Mouse (Mus musculus) brown adipose tissue, adult 24 weeks (tissue): ENCODE data around the gene Kpna2. TPM values are rescaled to one million over a fixed set of nuclear protein-coding genes. Genes with fewer than 3 reads are reported as not detected.

Experiments
- H3K27ac ChIP-seq: fragments of 200-500 bp; replicated peaks from 2 replicates; pipeline ENCODE4 v1.5.1; 2012; ENCODE audit warnings: low read depth, mild to moderate bottlenecking, low read length
- H3K4me1 ChIP-seq: fragments of 200-500 bp; 2 replicates; pipeline ENCODE4 v1.6.1; 2012; ENCODE audit warnings: low read length, mixed read lengths; ENCODE audit not compliant: control insufficient read depth, insufficient read depth, insufficient read length
- H3K4me3 ChIP-seq: fragments of 200-500 bp; 2 replicates; pipeline ENCODE4 v1.5.1; 2012; ENCODE audit warnings: low read depth, mild to moderate bottlenecking, low read length, moderate library complexity; ENCODE audit not compliant: insufficient read depth
- polyA plus RNA-seq: library from polyadenylated mRNA; stranded (reverse); fragments of >200 nt; gene quantifications from 2 replicates; pipeline ENCODE4 v1.2.4, GENCODE M21; 2012; ENCODE audit not compliant: missing spikeins, insufficient read depth, insufficient read length

Gene Kpna2
- 11.1 and 13.8 TPM in 2 replicates for polyA plus RNA-seq

DNA sequence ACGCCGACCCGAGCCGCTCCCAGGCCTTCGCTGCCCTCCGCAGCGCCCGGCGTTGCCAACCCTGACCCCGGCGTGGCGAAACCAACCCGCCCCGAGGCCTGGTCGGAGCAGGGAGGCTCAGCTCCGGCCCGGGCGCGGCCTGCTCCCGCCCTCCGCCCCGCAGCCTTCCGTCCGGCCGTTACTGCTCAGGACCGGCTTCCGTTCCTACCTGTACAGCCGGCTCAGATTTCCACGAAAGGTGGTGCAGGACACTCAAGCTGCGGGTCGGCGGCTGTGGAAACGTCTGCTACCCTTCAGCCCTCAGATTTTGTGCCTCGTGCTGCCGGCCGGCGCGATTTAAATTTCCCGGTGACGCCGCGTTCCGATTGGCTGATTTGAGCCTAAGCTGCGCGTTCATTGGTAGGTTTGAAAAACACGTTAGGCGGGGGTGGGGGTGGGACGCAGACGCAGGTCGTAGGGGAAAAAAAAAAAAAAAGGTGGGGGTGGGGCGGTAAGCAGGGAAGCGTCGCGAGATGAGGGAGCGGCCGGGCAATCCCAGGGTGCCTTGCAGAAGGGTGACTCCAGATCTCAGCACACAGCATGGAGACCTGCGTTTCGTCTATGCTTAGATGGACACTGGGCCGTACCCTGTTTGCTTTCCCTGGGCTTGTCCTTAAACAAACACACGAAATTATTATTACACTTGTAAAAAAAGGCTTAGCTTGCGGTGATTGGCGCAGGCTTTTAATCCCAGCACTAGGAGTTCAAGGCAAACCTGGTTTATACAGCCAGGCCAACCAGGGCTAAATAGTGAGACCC is at the start of gene Kpna2:
Kpna2 (minus strand) TSS at position 391 of the 798 bp plus-strand sequence.
- Histone ChIP-seq H3K27ac (peak within 1 kb of the TSS; percentile 74), H3K4me3 (peak within 1 kb of the TSS; percentile 89), H3K4me1 (no peaks in the 10 kb centered on the region)

DNA sequence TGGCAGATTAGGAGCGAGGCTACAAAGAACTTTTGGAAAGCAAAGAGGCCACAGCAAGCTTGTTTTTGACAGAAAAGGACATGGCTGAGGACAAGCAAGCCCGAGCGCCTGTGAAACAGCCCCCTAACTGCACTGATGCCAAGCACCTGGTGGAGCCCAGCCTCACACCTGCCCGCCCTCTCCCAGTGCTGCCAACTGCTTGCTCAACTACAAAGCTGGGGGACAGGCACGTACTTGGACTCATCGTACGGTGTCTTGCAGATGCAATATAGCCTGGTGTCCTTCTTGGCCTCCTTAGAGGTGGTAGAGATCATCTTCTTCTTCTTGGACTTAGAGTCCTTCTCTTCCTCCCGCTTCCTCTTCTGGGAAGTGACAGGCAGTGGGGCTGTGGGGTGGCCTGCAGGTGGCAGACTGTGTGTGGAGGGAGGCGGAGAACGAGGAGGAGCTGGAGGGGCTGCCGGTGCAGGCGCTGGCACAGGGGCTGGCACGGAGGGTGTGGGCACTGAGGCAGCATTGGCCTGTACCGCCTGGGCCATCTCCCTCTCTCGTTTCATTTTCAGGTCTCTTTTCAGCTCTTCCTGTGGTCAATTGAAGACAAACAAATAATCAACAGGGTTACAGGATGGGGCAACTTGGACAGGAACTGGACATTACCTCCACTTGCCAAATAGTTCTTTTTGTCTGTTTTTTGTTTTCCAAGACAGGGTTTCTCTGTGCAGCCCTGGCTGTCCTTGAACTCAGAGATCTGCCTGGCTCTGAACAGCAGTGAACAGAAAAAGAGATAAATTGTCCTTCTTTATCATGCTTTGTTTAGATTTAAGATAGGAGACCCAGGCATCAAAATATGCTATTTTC is 47.7 kb upstream of the Kpna2 start:
- no peak overlapping the region for H3K27ac ChIP-seq
- H3K4me3 ChIP-seq, result no peak overlapping the region

DNA sequence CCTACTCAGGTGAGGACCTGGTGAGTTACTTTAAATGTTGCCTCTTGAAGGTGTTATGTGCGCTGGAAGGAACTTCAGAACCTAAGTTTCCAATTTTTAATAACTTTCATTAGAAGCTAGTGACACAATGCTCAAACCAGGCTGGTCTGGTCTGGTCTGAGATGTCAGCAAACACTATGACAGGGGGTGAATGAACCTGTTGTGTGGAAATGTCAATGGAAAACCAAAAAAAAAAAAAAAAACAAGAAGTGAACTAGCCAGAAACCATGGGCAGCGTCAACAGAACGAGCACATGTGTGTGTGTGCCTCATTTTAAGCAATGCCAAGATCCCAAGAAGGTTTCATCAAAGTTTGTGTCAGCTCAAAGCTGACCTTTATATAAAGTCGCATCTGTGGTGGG is 46.2 kb upstream of the Kpna2 start:
- Histone ChIP-seq H3K4me3 (no peak overlapping the region), H3K27ac (no peak overlapping the region), H3K4me1 (no peaks in the 10 kb centered on the region)

More for the DNA sequence above, 47.7 kb upstream of the Kpna2 start:
- no peaks in the 10 kb centered on the region for H3K4me1 ChIP-seq

DNA sequence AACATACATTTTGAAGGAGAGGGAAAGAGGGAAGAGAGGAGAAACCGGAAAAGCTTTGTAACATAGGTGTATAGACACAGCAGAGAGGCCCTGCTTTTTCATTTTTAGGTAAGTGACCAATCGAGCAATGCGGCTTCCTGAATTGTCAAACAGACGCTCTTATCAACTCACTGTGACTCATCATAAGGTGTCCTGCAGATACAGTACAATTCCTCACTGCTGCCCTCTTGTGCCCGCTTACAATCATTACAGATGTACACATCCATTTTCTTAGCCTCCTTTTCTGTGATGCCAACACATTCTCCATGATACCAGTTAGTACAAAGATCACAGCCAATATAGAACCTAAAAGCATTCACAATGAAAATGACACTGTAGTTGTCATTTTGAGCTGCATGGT is 45.0 kb upstream of the Kpna2 start:
- Histone ChIP-seq H3K27ac (no peak overlapping the region), H3K4me3 (no peak overlapping the region), H3K4me1 (no peaks in the 10 kb centered on the region)

DNA sequence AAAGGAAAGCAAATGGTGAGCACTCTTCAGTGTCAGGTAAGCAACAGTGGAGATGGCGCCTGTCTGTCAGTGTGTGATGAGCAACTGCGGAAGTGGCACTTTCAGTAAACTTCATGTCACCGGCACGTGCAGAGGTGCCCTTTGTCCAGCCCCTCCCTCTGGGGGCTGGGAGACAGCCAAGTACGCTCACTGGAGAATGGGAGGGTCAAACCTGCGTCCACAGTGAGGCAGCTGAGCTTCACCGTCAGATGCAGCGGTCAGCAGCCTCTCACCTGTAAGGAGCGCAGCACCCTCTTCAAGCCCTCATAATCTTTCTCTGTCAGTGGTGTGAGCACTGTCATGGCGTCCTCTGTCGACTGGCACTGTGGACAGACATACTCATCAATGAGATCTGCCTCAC is 44.0 kb upstream of the Kpna2 start:
- Histone ChIP-seq H3K4me1 (no peaks in the 10 kb centered on the region), H3K27ac (no peak overlapping the region), H3K4me3 (no peak overlapping the region)

DNA sequence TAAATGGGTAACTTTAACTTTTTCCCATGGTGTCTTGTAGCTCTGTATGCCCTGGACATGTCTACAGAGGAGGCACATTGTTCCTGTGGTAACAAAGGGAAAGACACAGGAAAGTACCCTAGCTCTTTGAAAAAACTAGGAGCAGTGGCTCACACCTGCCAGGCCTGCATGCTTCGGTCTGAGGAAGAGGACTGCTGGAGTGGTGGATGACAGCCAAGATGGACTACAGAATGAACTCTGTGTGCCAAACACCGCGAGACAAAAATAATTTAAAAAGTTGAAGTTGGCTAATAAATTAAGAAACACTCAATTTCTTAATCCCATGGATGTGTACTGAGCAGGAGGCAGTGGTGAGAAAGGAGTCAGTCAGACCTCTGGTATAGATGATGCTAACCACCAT is 42.1 kb upstream of the Kpna2 start:
- Histone ChIP-seq H3K27ac (no peak overlapping the region), H3K4me1 (no peaks in the 10 kb centered on the region), H3K4me3 (no peak overlapping the region)

DNA sequence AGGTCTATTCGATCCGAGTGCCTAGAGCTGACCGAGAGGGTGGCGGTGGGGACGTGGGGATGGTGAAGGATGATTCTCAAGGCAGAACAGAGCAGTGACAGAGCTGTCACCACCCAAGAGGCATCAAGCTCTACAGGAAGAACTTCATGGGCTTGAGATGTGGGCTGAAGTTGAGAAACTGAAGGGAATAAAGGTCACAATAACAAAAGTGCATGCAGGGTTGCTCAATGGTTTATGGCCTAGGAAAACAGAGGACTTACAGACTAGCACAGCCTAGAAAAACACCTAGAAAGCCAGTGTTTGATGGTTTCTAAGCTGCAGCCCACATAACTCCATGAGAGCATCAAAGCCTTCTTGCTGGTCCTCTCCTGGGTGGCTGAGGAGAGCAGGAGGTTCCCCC is 40.1 kb upstream of the Kpna2 start:
- no peak overlapping the region for H3K27ac ChIP-seq
- no peaks in the 10 kb centered on the region for H3K4me1 ChIP-seq
- H3K4me3 ChIP-seq, result no peak overlapping the region

DNA sequence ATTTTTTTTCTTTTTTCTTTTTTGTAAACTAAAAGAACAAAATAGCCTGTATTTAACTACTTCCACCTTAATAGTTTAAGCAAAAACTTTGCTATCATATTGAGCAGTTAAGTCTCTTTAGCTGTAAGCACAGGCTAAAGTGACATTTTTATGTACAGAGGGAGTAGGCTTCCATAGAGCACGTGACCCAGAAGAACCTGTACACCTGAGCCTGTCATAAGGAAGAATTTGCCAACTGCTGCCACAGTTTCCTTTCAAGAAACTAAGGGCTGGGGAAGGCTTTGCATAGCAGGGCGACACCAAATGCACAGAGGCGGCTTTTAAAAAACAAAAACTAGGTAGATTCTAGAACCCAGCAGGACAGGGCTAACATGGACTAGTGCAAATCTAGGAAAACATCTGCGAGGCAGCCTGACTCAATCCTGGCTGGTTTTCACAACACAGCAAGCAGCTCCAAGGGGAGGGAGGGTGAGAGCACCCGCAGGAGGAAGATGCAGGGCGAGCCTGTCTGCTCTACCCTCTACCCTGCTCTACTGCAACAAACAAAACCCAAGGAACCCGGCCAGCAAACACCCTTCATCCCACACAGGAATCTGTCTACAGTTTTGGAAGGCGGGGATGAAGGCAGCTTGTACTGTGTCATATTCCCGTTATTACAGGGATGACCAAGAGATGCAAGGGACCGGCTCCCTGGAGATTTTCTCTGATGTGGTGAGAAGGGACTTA is 34.9 kb upstream of the Kpna2 start:
- H3K4me1 ChIP-seq, result no peaks in the 10 kb centered on the region
- H3K4me3 ChIP-seq, result no peak overlapping the region
- no peak overlapping the region for H3K27ac ChIP-seq

DNA sequence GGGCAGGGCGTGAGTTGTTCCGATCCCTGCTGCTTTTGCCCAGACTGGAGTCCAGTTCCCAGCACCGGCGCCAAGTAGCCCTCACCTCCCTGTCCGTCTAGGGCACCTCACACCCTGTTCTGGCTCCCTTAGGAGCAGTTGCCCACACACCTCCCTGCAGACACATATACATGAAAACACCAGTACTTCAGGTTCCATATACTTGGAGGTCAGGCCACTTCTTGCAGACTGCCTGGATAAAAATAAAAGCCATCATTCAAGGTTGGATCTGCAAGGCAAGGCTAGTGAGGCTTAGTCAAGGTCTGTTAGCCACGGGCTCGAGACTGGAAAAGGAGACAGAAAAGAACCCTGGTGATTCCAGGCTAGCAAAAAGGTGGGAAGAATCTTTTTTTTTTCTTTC is 32.3 kb upstream of the Kpna2 start:
- Histone ChIP-seq H3K4me3 (no peak overlapping the region), H3K27ac (no peak overlapping the region), H3K4me1 (0 out of 2 replicates have a peak, but pooled peaks cover 2% of the 10 kb centered on the region)

DNA sequence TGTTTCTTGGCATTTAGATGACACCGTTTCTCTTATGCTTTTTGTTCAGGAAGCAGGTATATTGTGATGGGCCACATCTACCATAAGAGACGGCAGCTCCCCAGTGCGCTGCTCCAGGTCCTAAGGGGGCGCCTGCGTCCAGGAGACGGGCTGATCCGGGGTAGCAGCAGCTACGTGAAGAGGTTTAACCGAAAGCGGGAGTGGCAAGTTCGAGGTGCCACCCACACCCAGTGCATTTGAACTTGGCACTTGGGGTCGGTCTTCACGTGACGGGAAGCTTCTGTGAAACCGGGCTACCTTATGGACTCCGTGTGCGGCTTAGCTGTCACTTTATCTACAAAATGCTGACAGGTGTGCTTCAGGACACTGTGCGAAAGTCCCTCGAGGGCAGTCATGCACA is 30.2 kb upstream of the Kpna2 start:
- H3K27ac ChIP-seq, result no peak overlapping the region
- H3K4me3 ChIP-seq, result no peak overlapping the region
- H3K4me1 ChIP-seq, result peaks cover 4% of the 10 kb centered on the region; the same call in 1 of the 2 replicates

DNA sequence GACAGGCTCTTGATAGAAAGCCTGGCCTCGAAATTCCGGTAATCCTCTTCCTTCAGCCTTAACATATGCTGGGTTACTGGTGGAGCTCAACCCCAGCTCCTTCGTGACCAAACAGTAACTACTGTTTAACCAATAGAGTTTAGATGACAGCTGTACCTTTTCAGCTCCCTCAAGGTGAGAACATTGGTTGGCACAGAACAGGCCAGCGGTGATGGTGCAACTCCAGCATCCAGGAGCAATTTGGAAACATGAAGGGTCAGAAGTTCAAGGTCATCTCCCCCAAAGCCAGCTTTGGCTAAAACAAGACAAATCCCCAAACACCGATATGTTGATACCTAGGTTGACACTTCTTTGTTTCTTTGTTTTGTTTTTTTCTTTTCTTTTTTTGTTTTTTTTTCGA is 29.4 kb upstream of the Kpna2 start:
- peak overlapping the region; percentile 90 for H3K4me3 ChIP-seq
- no peak overlapping the region for H3K27ac ChIP-seq
- peaks cover 4% of the 10 kb centered on the region; the same call in 1 of the 2 replicates for H3K4me1 ChIP-seq

DNA sequence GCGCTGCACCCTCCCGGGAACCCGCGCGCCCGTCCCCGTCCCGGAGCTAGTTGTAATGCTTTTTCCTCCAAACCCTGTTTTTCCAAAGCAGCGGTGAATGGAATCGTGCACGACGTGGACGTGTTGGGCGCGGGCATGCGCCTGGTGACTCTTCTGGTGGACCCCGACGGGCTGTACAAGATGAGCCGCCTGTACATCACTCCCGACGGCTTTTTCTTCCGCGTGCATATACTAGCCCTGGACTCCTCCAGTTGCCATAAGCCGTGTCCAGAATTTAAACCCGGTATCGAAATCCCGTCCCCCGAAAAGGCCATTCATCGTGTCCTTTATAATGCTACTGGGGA is 28.9 kb upstream of the Kpna2 start:
- Histone ChIP-seq H3K27ac (no peak overlapping the region), H3K4me1 (peaks cover 4% of the 10 kb centered on the region; the same call in 1 of the 2 replicates)

DNA sequence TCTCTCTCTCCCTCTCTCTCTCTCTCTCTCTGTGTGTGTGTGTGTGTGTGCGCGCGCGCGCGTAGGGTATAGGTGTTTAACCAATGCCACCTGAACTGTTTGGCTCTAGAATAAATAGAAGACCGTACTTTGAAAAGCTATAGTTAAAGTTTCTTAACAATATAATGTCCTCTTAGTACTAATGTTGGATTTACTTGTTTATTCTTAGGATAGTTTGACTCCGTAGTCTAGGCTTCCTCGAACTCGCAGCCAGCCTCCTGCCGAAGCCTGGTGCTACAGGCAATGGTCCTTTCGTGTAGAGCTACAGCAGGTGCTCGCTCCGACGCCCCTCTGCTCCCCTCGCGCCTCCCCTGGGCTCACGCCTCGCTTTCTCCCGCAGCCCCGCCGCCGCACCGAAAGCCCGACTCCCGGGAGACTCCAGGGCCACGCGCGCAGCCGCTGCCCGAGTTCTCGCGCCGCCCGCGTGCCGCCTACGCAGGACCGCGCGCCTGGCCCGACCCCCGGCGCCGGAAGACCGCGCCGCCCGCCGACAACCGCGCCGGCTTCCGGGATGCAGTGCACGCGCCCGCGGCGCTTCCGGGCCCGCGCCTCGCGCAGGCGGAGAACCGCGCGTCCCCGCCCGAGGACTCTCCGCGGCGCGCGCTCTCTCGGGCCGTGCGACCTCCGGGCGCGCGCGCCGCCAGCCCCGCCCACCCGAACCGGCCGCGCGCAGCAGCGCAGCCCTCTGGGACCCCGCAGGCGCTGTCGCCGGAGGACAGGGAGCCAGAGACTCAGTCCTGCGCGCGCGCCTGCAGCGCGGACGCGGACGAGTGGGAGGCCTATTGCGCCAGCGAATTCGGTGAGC is 28.3 kb upstream of the Kpna2 start:
- Histone ChIP-seq H3K4me1 (peaks cover 4% of the 10 kb centered on the region; the same call in 1 of the 2 replicates), H3K4me3 (peak overlapping the region; percentile 90), H3K27ac (0 out of 2 replicates have a peak overlapping the region, but pooled peaks have one; percentile 16)

More for the DNA sequence above, 28.9 kb upstream of the Kpna2 start:
- H3K4me3 ChIP-seq, result peak overlapping the region; percentile 90
